Mouse (Mus musculus) spleen, postnatal 4 days (tissue): ENCODE data around the gene Slc44a3.

Experiments used
- DNase-seq, 2 experiments: peaks; one replicate each; pipeline ENCODE4 v3.0.0; 2022; ENCODE audit warnings: low spot score in 2 of 2

The Slc44a3 gene

DNA sequence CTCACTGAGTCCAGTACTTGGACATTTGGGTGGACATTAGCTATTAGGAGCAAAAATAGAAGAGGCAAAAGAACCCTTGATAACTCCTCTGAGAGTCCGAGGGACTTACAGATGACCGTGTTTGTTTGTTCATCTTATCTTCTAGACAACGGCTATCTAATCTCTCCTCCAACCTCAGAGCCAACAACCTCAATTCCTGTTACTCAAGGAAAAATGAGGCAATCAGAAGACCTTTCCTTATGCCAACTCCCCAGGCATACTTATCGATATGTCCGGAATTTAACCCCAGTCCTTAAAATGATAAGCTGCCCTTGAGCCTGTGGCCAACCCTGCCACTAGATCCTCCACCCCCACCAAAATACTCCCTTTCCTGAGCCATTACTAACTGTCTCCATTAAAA lies 31.5 kb downstream of the Slc44a3 start:
- DNase-seq, result no peak

GRCm38 (mm10) chr3:121500225-121500624 lies 32.0 kb downstream of the Slc44a3 start:
- peak; percentile 59 to 83 for DNase-seq

DNA sequence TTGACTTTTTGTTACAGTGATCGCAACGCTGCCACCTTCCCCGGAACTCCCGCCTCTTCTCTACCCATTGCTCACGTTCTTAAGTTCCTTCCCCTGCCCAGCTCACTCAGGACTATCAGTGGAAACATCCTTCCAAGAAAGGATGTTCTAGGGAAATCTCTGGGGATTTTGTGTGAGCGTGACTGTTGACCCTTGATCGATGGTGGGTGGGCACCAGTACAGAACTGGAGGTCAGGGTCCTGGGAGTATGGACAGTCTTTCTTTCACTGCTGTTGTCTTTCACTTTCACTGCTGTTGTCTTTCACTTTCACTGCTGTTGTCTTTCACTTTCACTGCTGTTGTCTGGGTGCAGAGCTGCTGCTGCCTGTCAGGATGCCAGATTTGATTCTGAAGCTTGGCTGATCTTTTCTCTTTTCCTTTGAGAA lies 38.2 kb downstream of the Slc44a3 start:
- DNase-seq, result no peak

DNA sequence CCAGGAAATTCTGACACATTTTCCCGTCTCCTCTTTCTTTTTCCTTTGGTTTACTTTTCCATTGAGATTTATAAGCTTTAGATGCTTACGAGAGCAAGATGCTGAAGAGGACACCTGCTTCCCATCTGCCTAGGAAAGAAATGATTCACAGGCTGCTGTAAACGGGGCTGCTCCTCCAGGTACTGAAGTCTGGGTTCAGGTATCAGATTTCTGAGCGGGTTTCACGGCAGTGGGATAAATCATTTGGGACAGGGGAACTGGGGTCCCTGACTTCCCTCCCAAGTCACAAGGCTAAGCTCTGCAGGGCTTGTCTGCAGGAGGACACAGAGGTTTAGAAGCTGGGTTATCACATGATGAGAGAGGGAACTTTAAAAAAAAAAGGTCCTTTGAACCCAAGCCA lies 40.2 kb downstream of the Slc44a3 start:
- DNase-seq, result no peak

DNA sequence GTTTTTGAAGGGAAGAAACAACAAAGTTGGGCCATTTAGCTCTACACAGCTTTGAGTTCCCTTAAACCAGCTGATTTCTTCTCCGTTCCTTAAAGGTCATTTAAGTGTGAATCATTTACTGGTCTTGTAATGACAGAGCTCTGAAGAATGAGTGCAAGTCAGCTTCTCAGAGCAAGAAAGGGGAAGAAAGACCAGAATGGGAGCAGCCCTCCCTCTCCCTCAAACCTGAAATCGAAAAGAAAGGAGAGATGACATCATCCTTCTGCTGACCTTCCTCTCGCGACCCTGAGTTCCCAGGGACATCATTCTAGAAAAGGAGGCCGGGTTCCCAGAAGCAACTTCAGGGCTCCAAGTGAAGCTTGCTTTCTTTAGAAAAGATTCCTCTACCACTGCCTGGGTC lies 41.3 kb downstream of the Slc44a3 start:
- no peak for DNase-seq

DNA sequence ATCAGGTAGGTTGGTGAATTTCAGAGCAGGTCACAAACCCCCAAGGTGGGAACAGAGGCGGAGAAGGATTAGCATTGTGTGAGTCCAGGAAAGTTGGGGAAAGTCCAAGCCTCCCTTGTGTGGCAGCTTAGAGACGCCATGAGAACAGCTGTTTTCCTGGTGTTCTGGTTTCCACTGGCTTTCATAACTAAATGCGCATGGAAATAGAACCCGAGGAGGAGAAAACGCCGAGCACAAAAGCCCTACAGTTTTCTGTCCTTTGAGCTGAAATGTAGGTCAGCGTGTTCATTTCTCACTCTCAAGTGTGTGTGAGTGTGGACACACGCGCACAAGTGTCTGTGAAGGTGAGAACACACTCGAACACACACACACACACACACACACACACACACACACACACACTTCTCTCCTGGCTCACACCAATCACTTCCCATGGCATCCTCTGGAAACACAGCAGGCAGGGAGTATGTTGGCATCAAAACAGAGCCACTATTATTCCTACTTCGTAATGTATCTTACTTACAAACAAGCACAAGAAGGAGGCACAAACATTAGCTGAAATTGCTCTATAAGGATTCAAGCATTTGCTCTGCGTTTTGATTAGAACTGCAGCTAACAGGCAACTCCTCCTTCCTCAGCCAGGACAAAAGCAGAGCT lies 42.6 kb downstream of the Slc44a3 start:
- DNase-seq, result no peak

DNA sequence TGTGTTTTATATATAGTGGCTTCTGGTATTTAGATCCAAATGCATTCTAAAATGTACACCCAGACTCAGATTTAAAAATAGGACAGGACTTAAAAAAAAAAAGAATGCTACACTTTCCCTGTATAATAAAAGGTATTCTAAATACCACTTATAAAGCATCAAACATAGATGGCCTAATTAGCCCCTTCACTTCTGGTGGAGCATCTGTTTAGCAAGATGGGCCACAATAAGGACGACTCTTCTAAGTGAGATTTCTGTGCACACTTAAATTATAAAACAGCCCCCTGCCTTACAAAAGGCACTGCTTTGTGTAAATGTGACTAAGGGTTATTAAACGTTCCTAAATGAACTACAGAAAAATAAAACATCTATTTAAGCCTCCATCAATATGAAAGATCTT lies 47.0 kb downstream of the Slc44a3 start:
- no peak for DNase-seq

- DNase-seq, result no peak
These were observed 48.7 kb downstream of the Slc44a3 start for GRCm38 (mm10) chr3:121483266-121484161.

- no peak for DNase-seq
These were observed 50.6 kb downstream of the Slc44a3 start for GRCm38 (mm10) chr3:121481564-121481963.

- no peak for DNase-seq
These were observed 51.2 kb downstream of the Slc44a3 start for GRCm38 (mm10) chr3:121480961-121481436.

- DNase-seq, result no peak
These were observed 51.9 kb downstream of the Slc44a3 start for GRCm38 (mm10) chr3:121480030-121480960.

GRCm38 (mm10) chr3:121474738-121475137 lies 57.5 kb downstream of the Slc44a3 start:
- no peak for DNase-seq

DNA sequence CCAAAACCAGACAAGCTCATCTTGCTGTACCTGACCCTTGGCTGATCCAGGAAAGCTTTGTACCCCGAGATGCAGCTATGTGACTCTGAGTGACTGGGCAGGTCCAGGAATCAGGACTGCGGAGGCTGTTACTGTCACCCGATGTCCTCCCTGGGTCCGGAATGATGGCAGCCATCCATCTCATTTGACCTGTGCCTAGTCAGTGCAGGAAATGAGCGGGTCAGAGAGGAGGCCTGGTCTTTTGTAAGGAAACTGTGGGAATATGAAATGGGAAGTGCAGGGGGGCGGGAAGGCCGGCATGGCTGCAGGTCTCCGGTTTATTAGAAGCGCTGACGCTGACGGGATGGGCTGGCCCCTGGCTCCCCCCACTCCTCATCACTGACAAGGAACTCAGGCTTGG lies 60.5 kb downstream of the Slc44a3 start:
- DNase-seq, result no peak

DNA sequence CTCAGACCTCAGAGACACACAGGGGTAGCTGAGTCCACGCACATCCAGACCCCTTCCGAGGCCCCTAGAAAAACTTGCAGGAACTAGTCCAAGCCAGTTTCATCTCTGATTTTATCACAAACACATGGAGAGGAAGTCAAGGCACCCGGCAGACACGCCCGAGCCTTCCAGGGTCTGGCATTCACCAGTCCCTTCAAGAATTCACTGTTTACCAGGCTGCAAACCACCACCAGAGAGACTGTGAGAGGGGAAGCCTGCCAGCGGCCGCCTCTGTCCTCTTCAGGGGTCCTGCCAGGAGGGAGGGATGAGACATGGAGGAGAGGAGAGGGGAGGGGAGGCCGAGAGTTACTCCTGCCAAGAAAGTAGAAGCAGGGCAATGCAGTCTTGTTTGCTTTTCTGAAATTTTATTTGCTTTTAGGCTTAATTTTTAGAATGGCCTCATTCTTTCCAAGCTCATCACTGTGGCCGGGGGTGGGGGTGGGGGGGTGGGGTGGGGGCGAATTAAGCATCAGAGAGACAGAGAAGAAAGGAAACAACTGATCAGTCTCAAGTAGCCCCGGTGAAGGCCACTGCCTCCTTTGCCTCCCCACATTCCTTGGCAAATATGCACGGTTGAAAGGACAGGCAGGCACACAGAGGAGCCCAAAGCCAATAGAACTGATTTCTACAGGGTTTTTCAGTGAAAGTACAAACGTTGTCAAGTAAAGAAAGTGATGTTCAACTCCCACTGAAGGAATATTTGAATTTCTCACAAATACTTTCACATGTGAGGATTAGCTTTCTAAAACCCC lies 62.8 kb downstream of the Slc44a3 start:
- DNase-seq, result no peak

DNA sequence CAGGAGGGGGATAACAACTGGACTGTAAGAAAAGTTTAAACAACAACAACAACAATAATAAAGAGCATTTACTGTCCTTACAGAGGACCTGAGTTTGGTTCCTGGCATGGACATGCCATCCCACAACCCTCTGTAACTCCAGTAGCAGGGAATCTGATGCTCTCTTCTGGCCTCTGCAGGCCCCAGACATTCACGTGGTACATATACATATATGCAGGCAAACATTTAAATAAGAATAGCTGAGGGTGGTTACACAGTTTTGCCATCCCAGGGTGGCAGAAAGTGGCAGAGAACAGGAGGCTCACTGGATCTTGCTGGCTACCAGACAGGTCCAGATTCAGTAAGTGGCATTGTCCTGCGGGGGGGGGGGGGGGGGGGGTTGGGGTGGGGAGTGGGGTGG lies 64.1 kb downstream of the Slc44a3 start:
- DNase-seq, result no peak

GRCm38 (mm10) chr3:121467094-121467552 lies 65.1 kb downstream of the Slc44a3 start:
- DNase-seq, result peak in 1 of 2 experiments; percentile 26

- no peak for DNase-seq
These were observed 66.4 kb downstream of the Slc44a3 start for GRCm38 (mm10) chr3:121465795-121466194.

GRCm38 (mm10) chr3:121464733-121465305 lies 67.4 kb downstream of the Slc44a3 start:
- no peak for DNase-seq

- DNase-seq, result no peak
These were observed 69.4 kb downstream of the Slc44a3 start for GRCm38 (mm10) chr3:121462782-121463181.

GRCm38 (mm10) chr3:121461477-121461876 lies 70.7 kb downstream of the Slc44a3 start:
- DNase-seq, result no peak
